Mouse (Mus musculus) heart, embryonic 14.5 days (tissue): Measurements from ENCODE around the gene Mthfd1l. TPM values are rescaled to one million over a fixed set of nuclear protein-coding genes. Genes with fewer than 3 reads are reported as not detected.

ENCODE experiments used
- polyA plus RNA-seq: library from polyadenylated mRNA; unstranded; fragments of >200 nt; fragmentation: Nextera tagmentation; extraction: Ambion mirVana; gene quantifications from 2 replicates; pipeline ENCODE4 v1.2.1, GENCODE M21; 2014

The Mthfd1l gene
- polyA plus RNA-seq, 1 experiment from 2014 or later = 8.8 TPM

Other genes with a start within 250 kb of the Mthfd1l start
- 7.6 and 11.7 TPM in 2 replicates for gene Plekhg1, start 232.8 kb upstream of the Mthfd1l start, polyA plus RNA-seq